Mouse (Mus musculus) midbrain, embryonic 16.5 days (tissue): ENCODE measurements around the gene Cic. TPM values are rescaled to one million over a fixed set of nuclear protein-coding genes. Genes with fewer than 3 reads are reported as not detected.

ENCODE experiments used
- ATAC-seq: fragments of 200-750 bp; cut with Nextera tagmentation; 2 replicates; pipeline ENCODE4 v1.8.0; 2017; ENCODE audit warnings: moderate TSS enrichment
- H3K27ac ChIP-seq: fragments of 300-500 bp; sonication (generic); 2 replicates; pipeline ENCODE4 v1.5.1; 2014; ENCODE audit warnings: mild to moderate bottlenecking, low read length, mixed read lengths
- H3K27me3 ChIP-seq: fragments of 300-500 bp; sonication (generic); 2 replicates; pipeline ENCODE4 v1.6.1; 2014; ENCODE audit warnings: low read depth, low read length, mixed read lengths; ENCODE audit not compliant: control insufficient read depth, insufficient read depth
- H3K36me3 ChIP-seq: fragments of 300-500 bp; sonication (generic); 2 replicates; pipeline ENCODE4 v1.6.1; 2014; ENCODE audit warnings: mild to moderate bottlenecking, low read length, moderate library complexity, mixed read lengths; ENCODE audit not compliant: control insufficient read depth, insufficient read depth
- H3K4me1 ChIP-seq: fragments of 300-500 bp; sonication (generic); 2 replicates; pipeline ENCODE4 v1.6.1; 2014; ENCODE audit warnings: mild to moderate bottlenecking, low read length, mixed read lengths; ENCODE audit not compliant: control insufficient read depth, insufficient read depth
- H3K4me2 ChIP-seq: fragments of 300-500 bp; sonication (generic); 2 replicates; pipeline ENCODE4 v1.6.1; 2014; ENCODE audit warnings: mild to moderate bottlenecking, low read length, mixed read lengths
- H3K4me3 ChIP-seq: fragments of 300-500 bp; sonication (generic); 2 replicates; pipeline ENCODE4 v1.5.1; 2014; ENCODE audit warnings: low read depth, mild to moderate bottlenecking, low read length, moderate library complexity, mixed read lengths
- H3K9ac ChIP-seq: fragments of 300-500 bp; sonication (generic); 2 replicates; pipeline ENCODE4 v1.6.1; 2014; ENCODE audit warnings: low read depth, low read length, mixed read lengths
- H3K9me3 ChIP-seq: fragments of 300-500 bp; sonication (generic); replicated peaks from 2 replicates; pipeline ENCODE4 v1.6.1; 2014; ENCODE audit warnings: mild to moderate bottlenecking, low read length, mixed read lengths; ENCODE audit not compliant: control insufficient read depth, poor library complexity, severe bottlenecking
- WGBS: fragments of 180-500 bp; shearing (Covaris S2); extraction: QIAGEN DNeasy Blood & Tissue Kit; methylation state at CpG from one replicate; pipeline ENCODE4 v1.1.7; 2014; 5-methylcytosine and 5-hydroxymethylcytosine counted together
- polyA plus RNA-seq: library from polyadenylated mRNA; unstranded; fragments of >200 nt; fragmentation: Nextera tagmentation; extraction: Ambion mirVana; gene quantifications from 2 replicates; pipeline ENCODE4 v1.2.1, GENCODE M21; 2015

Cic gene
- polyA plus RNA-seq, 1 experiment from 2014 or later: 33.8 TPM

DNA sequence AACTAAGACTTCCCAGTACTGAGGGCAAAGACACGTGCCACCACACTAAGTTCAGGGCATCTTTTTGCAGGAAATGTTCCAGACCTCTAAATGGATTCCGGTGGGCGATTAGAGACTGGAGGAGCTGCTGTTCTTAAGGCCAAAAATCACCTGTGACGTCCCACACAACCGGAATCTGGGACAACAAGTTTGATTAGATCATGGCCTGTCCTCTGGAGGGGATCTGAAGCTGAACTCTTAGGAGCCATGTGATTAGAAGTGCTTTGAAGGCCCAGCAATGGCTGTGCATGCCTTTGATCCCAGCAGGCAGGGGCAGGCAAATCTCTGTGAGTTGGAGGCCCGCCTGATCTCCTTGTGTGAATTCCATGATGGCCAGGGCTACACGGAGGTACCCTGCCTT lies 26.9 kb upstream of the Cic start:
- Histone ChIP-seq H3K4me3 (no peak overlapping the region), H3K36me3 (no peaks in the 10 kb centered on the region), H3K27ac (no peak overlapping the region), H3K9me3 (no peaks in the 10 kb centered on the region), H3K4me2 (no peak overlapping the region), H3K27me3 (no peaks in the 10 kb centered on the region), H3K4me1 (peaks cover 15% of the 10 kb centered on the region), H3K9ac (no peak overlapping the region)
- no peak for ATAC-seq
- 64% methylated on average over 7 of the region's 7 CpGs for WGBS

DNA sequence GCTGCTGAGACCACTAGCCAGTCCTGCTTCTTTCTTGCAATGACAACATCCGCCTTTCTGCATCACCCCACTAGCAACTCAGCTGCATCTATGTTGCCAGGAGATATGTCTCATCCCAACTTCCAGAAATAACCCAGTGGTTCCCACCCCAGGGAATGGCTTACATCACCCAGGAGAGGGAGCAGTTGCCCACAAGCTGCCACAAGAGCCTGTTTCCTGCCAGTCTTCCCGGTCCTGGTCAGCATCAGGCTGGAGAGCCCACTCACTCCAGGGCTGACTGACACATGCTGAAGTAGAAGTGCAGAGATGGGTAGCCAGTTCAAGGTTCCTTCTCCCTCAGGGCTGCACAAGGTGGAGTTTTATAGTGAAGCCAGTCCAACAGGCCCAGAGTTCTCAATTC lies 26.4 kb upstream of the Cic start:
- no peak for ATAC-seq
- Histone ChIP-seq H3K27ac (no peak overlapping the region), H3K4me3 (no peak overlapping the region), H3K4me2 (no peak overlapping the region), H3K27me3 (no peaks in the 10 kb centered on the region), H3K4me1 (peaks cover 15% of the 10 kb centered on the region), H3K9me3 (no peaks in the 10 kb centered on the region), H3K36me3 (no peaks in the 10 kb centered on the region), H3K9ac (no peak overlapping the region)
- 22% methylated on average over 2 of the region's 2 CpGs for WGBS

DNA sequence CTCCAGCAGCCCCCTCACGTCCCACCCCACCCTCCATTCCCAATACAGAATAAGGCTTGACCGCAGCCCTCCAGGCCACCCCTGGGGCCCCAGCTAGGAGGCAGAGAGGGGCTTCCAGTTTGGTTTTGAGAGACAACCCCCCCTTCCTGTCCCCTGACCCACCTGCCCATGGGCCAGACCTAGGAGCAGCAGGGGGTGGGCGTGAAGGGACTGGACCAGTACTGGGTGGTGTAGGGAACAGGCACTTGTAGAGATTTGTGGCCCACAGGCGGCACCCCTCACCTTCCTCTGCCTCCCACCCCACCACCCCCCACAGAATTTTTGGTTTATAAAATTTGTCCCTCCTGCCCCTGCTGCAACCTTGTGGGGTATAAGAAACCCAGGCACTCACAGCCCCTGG lies 24.1 kb upstream of the Cic start:
- 98% methylated on average over 4 of the region's 4 CpGs for WGBS
- no peak overlapping the region for H3K4me3 ChIP-seq
- H3K4me2 ChIP-seq: no peak overlapping the region
- no peaks in the 10 kb centered on the region for H3K36me3 ChIP-seq
- ATAC-seq: no peak
- H3K9me3 ChIP-seq: no peaks in the 10 kb centered on the region
- H3K4me1 ChIP-seq: peaks cover 29% of the 10 kb centered on the region
- no peaks in the 10 kb centered on the region for H3K27me3 ChIP-seq
- no peak overlapping the region for H3K27ac ChIP-seq
- H3K9ac ChIP-seq: no peak overlapping the region

DNA sequence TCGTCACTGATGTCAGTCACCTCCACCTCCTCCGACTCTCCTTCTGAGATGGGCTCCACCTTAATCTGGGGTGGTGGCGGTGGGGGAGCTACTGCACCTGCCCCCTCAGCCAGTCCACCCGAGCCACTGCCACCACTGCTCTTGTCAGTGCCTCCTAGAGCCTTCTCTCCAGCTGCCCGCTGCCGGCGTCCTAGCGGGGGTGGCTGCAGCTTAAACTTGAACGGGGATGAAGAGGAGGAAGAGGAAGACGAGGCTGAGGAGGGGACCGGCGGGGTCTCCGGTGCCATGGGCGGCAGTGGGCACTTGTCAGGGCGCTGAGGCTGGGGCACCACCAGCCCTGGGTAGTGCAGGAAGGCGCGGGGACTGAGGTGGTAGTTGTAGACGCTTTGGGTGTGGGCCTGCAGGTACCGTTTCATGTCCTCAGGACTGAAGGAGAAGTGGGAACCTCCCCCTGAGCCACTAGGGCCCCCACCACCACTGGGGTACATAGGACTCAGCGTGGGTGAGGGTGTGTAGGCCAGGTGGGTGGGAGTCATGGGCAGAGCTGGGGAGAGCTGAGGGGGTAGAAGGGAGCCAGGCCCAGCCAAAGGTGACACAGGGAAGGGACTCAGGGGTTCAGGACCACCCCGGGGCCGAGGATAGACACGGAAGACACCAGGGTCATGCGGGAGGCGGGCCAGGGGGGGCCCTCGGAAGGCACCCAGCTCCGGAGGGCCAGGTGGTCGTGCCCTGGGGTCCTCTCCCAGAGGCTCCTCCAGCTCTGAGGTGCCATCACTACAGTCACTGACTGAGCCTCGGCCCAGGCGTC lies 22.7 kb upstream of the Cic start:
- WGBS: 88% methylated on average over 30 of the region's 30 CpGs
- Histone ChIP-seq H3K9ac (0 out of 2 replicates have a peak overlapping the region, but pooled peaks have one; percentile 20), H3K27me3 (no peaks in the 10 kb centered on the region), H3K4me3 (no peak overlapping the region), H3K9me3 (no peaks in the 10 kb centered on the region), H3K36me3 (no peaks in the 10 kb centered on the region), H3K4me2 (no peak overlapping the region), H3K27ac (no peak overlapping the region), H3K4me1 (peaks cover 37% of the 10 kb centered on the region)
- ATAC-seq: no peak

DNA sequence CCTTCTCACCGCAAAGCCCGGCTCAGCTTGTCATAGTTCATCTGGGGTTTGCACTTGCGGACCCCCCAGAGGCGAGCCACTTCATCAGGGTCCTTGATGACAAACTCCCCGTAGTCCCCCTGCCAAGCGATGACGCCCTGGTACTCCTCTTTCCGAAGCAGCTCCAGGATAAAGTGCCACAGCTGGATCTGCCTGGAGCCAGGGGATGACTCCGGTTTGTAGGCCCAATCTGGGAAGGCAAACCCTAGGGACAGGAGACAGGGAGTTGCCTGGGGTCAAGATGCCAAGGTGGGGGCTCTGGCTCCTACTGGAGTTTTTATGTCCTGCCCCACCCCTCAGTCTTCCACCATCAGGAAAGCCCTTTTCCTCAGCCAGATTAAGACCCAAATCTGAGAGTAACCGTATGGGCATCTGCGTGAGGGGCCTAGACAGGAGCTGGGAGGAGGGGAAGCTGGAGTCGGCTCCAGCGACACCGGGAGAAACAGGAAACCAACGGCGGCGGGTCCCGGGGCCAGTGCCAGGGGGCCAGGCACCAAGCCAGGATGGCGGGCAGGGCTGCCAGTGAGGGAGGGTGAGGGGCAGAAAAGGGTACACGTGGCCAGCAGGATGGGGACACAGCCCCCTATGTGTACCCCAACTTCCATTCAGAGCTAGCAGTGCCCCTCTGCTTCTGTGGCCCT lies 21.3 kb upstream of the Cic start:
- peak overlapping the region; percentile 2; the same call in 1 of the 2 replicates for H3K4me3 ChIP-seq
- no peak for ATAC-seq
- H3K4me1 ChIP-seq: peaks cover 43% of the 10 kb centered on the region
- no peaks in the 10 kb centered on the region for H3K27me3 ChIP-seq
- peak overlapping the region; percentile 97 for H3K4me2 ChIP-seq
- H3K9me3 ChIP-seq: no peaks in the 10 kb centered on the region
- 71% methylated on average over 20 of the region's 20 CpGs for WGBS
- H3K27ac ChIP-seq: peak overlapping the region; percentile 75; the same call in 1 of the 2 replicates
- no peaks in the 10 kb centered on the region for H3K36me3 ChIP-seq
- H3K9ac ChIP-seq: 0 out of 2 replicates have a peak overlapping the region, but pooled peaks have one; percentile 41

DNA sequence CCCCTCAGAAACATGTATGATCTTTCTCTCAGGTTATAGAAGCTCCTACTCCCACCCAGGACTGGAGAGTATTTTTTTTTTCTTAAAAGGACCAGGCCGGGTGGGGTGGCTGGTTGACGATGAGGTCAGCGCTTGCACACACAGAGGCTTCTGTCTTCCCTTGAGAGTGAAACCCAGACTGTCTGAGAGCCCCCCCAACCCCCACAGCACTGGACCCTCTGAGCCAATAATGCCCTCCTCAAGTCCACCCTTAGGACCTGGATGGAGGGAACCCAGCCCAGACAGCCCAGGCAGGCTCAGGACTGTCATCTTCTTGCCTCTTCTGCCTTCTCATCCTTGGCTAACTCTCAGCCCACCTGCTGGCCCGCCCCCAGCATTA lies 20.8 kb upstream of the Cic start:
- Histone ChIP-seq H3K4me1 (peaks cover 48% of the 10 kb centered on the region), H3K27ac (peak overlapping the region; percentile 75; the same call in 1 of the 2 replicates), H3K9ac (peak overlapping the region; percentile 41; the same call in 1 of the 2 replicates), H3K27me3 (no peaks in the 10 kb centered on the region), H3K4me2 (peak overlapping the region; percentile 97; the same call in 1 of the 2 replicates), H3K36me3 (no peaks in the 10 kb centered on the region), H3K9me3 (no peaks in the 10 kb centered on the region), H3K4me3 (peak overlapping the region; percentile 76)
- no peak for ATAC-seq
- WGBS: 34% methylated on average over 4 of the region's 4 CpGs

DNA sequence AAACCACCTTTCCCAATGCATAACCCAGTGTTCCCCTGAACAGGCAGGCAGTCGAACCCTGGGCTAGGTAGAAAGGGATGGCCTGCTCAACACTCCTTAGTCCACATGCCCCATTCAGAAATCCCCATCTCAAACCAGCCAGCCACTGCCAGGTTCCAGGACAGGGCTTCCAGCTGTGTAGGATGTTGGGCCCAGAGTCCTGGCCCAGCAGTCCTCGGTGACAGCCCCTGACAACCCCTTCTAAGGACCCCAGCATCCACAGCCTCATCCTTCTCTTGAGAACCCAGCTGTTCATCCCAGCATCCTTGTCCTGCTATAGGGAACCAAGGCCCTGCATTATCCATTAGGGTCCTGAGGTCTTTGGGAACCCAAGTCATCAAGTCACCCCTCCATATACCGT lies 20.0 kb upstream of the Cic start:
- H3K9me3 ChIP-seq: no peaks in the 10 kb centered on the region
- no peak for ATAC-seq
- H3K4me2 ChIP-seq: peak overlapping the region; percentile 97
- WGBS: 18% methylated on average over 3 of the region's 3 CpGs
- H3K36me3 ChIP-seq: no peaks in the 10 kb centered on the region
- peak overlapping the region; percentile 76 for H3K4me3 ChIP-seq
- H3K27me3 ChIP-seq: no peaks in the 10 kb centered on the region
- peak overlapping the region; percentile 72 for H3K9ac ChIP-seq
- H3K4me1 ChIP-seq: peaks cover 52% of the 10 kb centered on the region
- peak overlapping the region; percentile 75 for H3K27ac ChIP-seq

DNA sequence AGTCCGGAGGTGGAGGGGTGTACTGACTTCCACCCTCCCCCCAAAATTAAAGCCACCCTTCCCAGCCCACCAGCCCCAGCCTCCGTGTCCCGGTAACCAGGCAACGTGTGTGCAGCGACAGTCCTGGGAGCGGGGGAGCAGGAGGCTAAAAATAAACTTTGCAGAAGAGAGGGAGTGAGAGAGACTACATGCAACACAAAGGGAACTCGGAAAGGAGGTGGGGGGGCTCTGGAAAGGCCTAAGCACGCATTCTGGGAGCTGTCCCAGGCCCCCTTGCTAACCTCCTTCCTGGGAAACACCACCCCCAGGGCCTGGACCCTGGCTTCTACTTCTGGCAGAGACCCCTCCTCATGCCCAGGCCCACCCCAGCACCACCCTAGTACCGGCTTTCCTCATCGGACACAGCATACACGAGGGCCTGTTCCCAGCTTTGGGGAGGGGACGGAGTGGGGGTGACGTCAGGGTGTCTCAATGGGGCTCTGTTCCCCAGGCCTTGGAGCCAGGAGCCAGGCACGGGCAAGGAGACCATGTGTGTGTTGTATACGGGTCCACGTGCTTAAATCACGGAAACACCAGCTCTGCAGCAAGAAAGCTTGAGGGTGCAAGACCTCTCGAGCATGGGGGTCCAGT lies 19.4 kb upstream of the Cic start:
- peak; percentile 40 for ATAC-seq
- Histone ChIP-seq H3K4me1 (peaks cover 52% of the 10 kb centered on the region), H3K36me3 (no peaks in the 10 kb centered on the region), H3K4me2 (peak overlapping the region; percentile 97), H3K27me3 (no peaks in the 10 kb centered on the region), H3K4me3 (peak overlapping the region; percentile 76), H3K9me3 (no peaks in the 10 kb centered on the region), H3K27ac (peak overlapping the region; percentile 75), H3K9ac (peak overlapping the region; percentile 72)
- WGBS: 5% methylated on average over 18 of the region's 18 CpGs
